Mouse (Mus musculus) neural tube, embryonic 14.5 days (tissue): Measurements from ENCODE around the gene Aco1. TPM values are rescaled to one million over a fixed set of nuclear protein-coding genes. Genes with fewer than 3 reads are reported as not detected.

ENCODE experiments used
- ATAC-seq: fragments of 200-750 bp; cut with Nextera tagmentation; 2 replicates; pipeline ENCODE4 v1.8.0; 2017; ENCODE audit warnings: low read depth, mild to moderate bottlenecking, moderate TSS enrichment, moderate library complexity
- H3K27ac ChIP-seq: fragments of 300-500 bp; sonication (generic); 2 replicates; pipeline ENCODE4 v1.5.1; 2014; ENCODE audit warnings: low read depth, mild to moderate bottlenecking, control low read depth, low read length, moderate library complexity, mixed read lengths
- H3K27me3 ChIP-seq: fragments of 300-500 bp; sonication (generic); 2 replicates; pipeline ENCODE4 v1.6.1; 2014; ENCODE audit warnings: low read length; ENCODE audit not compliant: control insufficient read depth, insufficient read depth
- H3K36me3 ChIP-seq: fragments of 300-500 bp; sonication (generic); 2 replicates; pipeline ENCODE4 v1.6.1; 2014; ENCODE audit warnings: low read length, mixed read lengths; ENCODE audit not compliant: control insufficient read depth, insufficient read depth
- H3K4me1 ChIP-seq: fragments of 300-500 bp; sonication (generic); 2 replicates; pipeline ENCODE4 v1.6.1; 2014; ENCODE audit warnings: low read length; ENCODE audit not compliant: control insufficient read depth, insufficient read depth
- H3K4me2 ChIP-seq: fragments of 300-500 bp; sonication (generic); 2 replicates; pipeline ENCODE4 v1.6.1; 2014; ENCODE audit warnings: mild to moderate bottlenecking, low read depth, low read length, control low read depth
- H3K4me3 ChIP-seq: fragments of 300-500 bp; sonication (generic); 2 replicates; pipeline ENCODE4 v1.5.1; 2014; ENCODE audit warnings: low read depth, low read length, control low read depth, mixed read lengths
- H3K9ac ChIP-seq: fragments of 300-500 bp; sonication (generic); replicated peaks from 2 replicates; pipeline ENCODE4 v1.6.1; 2014; ENCODE audit warnings: low read depth, mild to moderate bottlenecking, control low read depth, low read length, mixed read lengths
- H3K9me3 ChIP-seq: fragments of 300-500 bp; sonication (generic); 2 replicates; pipeline ENCODE4 v1.6.1; 2016; ENCODE audit warnings: low read length; ENCODE audit not compliant: control insufficient read depth
- WGBS: fragments of 180-500 bp; shearing (Covaris S2); extraction: QIAGEN DNeasy Blood & Tissue Kit; methylation state at CpG from one replicate; pipeline ENCODE4 v1.1.7; 2014; 5-methylcytosine and 5-hydroxymethylcytosine counted together
- polyA plus RNA-seq: library from polyadenylated mRNA; unstranded; fragments of >200 nt; fragmentation: Nextera tagmentation; extraction: Ambion mirVana; gene quantifications from 2 replicates; pipeline ENCODE4 v1.2.1, GENCODE M21; 2014

Gene Aco1
- polyA plus RNA-seq, 1 experiment from 2014 or later: 41.8 TPM

DNA sequence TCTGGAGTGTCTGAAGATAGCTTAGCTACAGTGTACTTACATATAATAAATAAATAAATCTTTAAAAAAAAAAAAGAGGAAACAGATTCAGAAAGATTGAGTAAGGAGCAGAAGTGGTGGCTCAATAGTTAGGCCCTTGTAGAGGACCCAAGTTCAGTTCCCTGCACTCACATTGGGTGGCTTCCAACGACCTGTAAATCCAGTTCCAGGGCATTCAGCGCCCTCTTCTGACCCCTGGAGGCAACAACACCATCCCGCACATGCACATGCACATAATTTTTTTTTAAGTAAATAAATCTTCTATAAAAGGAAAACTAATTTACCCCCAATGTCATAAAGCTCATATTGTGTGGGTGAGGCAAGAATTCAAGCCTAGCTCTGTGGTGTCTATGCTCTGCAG lies 75.0 kb downstream of the Aco1 start:
- Histone ChIP-seq H3K9me3 (no peaks in the 10 kb centered on the region), H3K36me3 (no peaks in the 10 kb centered on the region), H3K9ac (no peak overlapping the region), H3K27me3 (no peaks in the 10 kb centered on the region), H3K4me2 (no peak overlapping the region), H3K27ac (no peak overlapping the region), H3K4me3 (no peak overlapping the region), H3K4me1 (no peaks in the 10 kb centered on the region)
- no peak for ATAC-seq
- WGBS: 60% methylated on average over 3 of the region's 3 CpGs

DNA sequence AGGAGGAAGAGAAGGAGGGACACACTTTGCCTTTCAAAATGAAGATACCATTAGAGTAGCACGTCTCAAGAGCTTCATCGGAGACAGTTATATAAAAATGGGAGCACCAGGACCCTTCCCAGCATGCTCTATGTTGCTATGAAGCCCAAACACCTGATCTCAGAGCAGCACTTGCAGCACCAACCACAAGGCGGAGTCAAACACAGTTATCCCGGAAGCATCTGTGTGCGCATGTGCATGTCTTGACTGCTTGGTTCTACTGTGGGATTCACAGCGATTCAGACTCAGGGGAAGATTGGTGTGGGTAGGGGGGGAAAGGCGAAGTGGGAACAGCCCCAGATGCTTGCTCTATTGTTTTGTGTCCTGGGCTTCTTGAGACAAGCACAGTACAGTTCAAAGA lies 75.5 kb downstream of the Aco1 start:
- Histone ChIP-seq H3K27me3 (no peaks in the 10 kb centered on the region), H3K36me3 (no peaks in the 10 kb centered on the region), H3K4me3 (no peak overlapping the region), H3K9me3 (no peaks in the 10 kb centered on the region), H3K4me2 (no peak overlapping the region), H3K4me1 (no peaks in the 10 kb centered on the region), H3K27ac (no peak overlapping the region), H3K9ac (no peak overlapping the region)
- WGBS: 74% methylated on average over 7 of the region's 7 CpGs
- ATAC-seq: 0 out of 2 replicates have a peak, but pooled peaks have one; percentile 49

DNA sequence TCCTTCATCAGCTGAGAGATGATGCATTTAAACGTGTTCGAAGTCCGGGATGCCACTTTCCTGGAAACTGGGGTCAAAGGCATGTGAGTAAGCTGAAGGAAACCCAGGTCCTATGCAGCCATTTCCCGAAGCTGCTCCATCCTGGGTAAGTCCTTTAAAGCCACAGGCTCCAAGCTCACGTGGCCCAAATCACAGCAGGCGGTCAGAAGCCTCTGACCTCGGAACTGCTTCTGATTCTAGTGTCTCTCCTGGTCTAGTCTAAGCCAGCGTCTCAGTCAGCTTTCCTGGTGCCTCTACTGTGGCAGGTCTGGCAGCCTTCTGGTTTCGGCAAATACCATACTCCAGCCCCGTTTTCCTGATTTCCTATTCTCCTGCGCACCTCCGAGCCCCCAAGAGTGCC lies 77.6 kb downstream of the Aco1 start:
- H3K27ac ChIP-seq: no peak overlapping the region
- no peak overlapping the region for H3K9ac ChIP-seq
- no peaks in the 10 kb centered on the region for H3K36me3 ChIP-seq
- H3K4me2 ChIP-seq: peak overlapping the region; percentile 0; the same call in 1 of the 2 replicates
- no peaks in the 10 kb centered on the region for H3K27me3 ChIP-seq
- ATAC-seq: no peak
- no peaks in the 10 kb centered on the region for H3K4me1 ChIP-seq
- 21% methylated on average over 12 of the region's 12 CpGs for WGBS
- no peak overlapping the region for H3K4me3 ChIP-seq
- H3K9me3 ChIP-seq: no peaks in the 10 kb centered on the region

DNA sequence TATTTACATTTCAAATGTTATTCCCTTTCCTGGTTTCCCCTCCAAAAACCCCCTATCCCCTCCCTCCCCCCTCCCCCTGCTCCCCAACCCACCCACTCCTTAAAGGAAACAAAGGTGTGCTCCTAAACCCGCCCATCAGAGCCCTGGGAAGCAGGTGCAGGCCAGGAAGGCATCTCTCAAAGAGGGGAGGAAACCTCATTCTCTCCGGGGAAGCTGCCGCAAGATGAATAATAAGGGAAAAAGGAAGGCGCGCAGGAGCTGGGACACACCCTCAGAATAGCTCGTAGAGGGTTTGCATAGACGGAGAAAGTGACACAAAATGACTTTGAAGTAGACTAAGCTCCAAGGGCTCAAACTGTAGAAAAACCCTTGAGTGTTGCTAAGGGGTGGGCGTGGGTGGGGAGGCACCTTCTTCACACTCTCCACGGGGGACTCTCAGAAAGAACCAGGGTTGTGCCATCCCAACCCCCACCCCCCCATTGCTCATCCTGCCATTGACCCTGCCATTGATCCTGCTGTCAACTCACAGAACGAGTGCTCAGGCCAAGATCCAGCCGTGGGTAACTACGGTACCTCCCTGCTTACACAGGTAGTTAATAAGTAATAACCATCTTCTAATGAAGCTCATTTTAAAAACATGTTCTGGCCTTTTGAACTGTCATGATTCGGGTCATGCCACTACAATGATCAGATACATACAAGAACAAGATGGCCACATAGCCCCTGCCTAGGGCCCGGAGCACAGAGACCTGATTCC lies 78.3 kb downstream of the Aco1 start:
- Histone ChIP-seq H3K27me3 (no peaks in the 10 kb centered on the region), H3K36me3 (no peaks in the 10 kb centered on the region), H3K4me3 (no peak overlapping the region), H3K9ac (no peak overlapping the region), H3K4me2 (no peak overlapping the region), H3K4me1 (no peaks in the 10 kb centered on the region), H3K9me3 (no peaks in the 10 kb centered on the region), H3K27ac (no peak overlapping the region)
- 34% methylated on average over 14 of the region's 14 CpGs for WGBS
- ATAC-seq: no peak

DNA sequence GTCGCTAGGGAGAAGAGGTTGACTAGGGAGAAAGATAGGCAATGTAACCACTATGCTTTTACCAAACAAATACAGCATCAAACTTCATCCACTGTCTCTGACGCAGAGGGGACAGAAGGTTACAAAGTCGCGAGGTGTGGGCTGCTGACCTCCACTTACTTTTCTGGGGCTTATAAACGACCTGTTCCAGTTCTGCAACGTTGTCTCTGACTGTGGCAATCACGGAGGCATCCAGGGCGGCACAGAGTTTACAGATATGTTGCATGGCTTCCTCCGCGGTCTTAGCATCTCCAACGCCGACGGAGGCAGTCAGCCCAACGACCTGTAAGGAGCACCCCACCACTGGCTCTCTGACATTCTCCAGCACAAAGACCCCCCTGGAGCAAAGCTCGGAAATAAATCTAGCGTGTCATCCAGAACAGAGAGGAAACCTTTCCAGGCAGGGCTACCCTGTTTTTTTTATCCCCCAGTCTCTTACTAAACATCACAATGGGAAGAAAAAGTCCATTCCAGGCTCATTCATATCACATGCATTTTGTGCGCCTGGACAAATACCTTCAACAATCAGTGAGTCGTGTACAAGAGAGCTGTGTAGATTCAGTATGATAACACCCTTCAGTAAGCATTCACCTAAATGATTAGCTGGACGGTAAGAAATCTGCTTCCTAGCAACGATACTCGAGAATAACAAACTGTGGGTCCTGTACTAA lies 79.2 kb downstream of the Aco1 start:
- no peak; the same call in 1 of the 2 replicates for ATAC-seq
- Histone ChIP-seq H3K27me3 (no peaks in the 10 kb centered on the region), H3K4me1 (no peaks in the 10 kb centered on the region), H3K36me3 (no peaks in the 10 kb centered on the region), H3K9me3 (no peaks in the 10 kb centered on the region), H3K9ac (no peak overlapping the region), H3K4me3 (no peak overlapping the region), H3K27ac (no peak overlapping the region), H3K4me2 (peak overlapping the region; percentile 3; the same call in 1 of the 2 replicates)
- WGBS: 32% methylated on average over 21 of the region's 21 CpGs

DNA sequence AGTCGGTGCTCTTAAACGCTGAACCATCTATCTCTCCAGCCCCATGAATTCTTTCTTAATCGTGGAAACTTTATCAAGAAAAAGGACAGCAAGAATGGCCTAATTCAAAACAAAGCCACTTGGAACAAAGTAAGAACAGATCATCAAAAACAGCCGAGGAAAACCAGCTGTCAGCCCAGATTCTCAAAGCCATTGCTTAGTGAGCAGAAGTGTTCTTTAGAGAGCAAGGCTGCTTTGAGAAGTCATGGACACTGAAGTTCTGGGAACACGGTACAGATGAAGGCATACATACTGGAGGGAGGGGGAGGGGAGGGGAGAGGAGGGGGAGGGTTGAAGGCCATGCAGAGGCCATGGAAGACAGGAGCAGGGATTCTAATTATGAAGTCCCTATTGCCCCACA lies 83.2 kb downstream of the Aco1 start:
- WGBS: 84% methylated on average over 5 of the region's 5 CpGs
- no peak overlapping the region for H3K27ac ChIP-seq
- no peak overlapping the region for H3K4me2 ChIP-seq
- no peaks in the 10 kb centered on the region for H3K9me3 ChIP-seq
- no peak for ATAC-seq
- no peaks in the 10 kb centered on the region for H3K4me1 ChIP-seq
- no peak overlapping the region for H3K9ac ChIP-seq
- H3K27me3 ChIP-seq: no peaks in the 10 kb centered on the region
- no peaks in the 10 kb centered on the region for H3K36me3 ChIP-seq
- no peak overlapping the region for H3K4me3 ChIP-seq

DNA sequence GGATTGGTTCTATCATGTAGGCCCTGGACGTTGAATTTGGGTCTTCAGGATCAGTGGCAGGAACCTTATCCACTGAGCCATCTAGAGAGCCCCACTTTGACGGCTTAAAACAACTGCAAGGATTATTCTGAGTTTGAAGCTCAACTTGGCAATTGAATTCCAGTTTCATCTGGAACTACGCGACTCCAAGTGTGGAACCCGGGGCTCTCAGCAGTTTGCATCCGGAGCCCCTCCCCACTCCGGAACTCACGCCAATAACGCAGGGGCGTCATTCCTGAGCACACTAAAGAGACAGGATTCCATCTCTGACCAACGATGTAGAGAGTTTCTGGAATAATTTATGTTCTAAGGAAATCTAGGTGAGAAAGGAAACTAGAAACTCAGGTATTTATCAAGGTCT lies 84.2 kb downstream of the Aco1 start:
- Histone ChIP-seq H3K4me2 (no peak overlapping the region), H3K27ac (no peak overlapping the region), H3K9me3 (no peaks in the 10 kb centered on the region), H3K36me3 (no peaks in the 10 kb centered on the region), H3K4me1 (no peaks in the 10 kb centered on the region), H3K27me3 (no peaks in the 10 kb centered on the region), H3K9ac (no peak overlapping the region), H3K4me3 (no peak overlapping the region)
- 91% methylated on average over 11 of the region's 11 CpGs for WGBS
- no peak for ATAC-seq

DNA sequence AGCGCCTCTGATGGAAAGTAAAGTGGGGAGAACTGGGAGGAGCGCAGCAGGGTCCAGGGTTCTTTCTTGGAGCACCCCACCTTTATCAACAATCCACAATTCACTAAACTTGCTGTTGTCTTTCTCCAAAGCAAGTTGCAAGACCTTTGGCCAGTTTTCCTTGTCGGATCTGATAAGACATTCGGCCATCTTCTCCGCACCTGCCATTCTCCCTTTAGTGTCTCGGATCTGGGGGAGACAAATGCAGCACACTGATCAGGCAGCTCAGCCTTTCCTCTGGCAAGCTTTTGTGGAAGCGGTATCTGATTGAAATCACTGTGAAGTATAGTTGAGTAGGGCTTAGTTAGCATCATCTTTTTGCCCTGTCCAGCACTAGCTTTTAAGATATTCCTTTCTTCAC lies 85.0 kb downstream of the Aco1 start:
- H3K36me3 ChIP-seq: no peaks in the 10 kb centered on the region
- H3K4me3 ChIP-seq: no peak overlapping the region
- no peaks in the 10 kb centered on the region for H3K27me3 ChIP-seq
- 92% methylated on average over 7 of the region's 7 CpGs for WGBS
- no peak for ATAC-seq
- H3K4me2 ChIP-seq: no peak overlapping the region
- H3K9me3 ChIP-seq: no peaks in the 10 kb centered on the region
- H3K27ac ChIP-seq: no peak overlapping the region
- H3K9ac ChIP-seq: no peak overlapping the region
- no peaks in the 10 kb centered on the region for H3K4me1 ChIP-seq

DNA sequence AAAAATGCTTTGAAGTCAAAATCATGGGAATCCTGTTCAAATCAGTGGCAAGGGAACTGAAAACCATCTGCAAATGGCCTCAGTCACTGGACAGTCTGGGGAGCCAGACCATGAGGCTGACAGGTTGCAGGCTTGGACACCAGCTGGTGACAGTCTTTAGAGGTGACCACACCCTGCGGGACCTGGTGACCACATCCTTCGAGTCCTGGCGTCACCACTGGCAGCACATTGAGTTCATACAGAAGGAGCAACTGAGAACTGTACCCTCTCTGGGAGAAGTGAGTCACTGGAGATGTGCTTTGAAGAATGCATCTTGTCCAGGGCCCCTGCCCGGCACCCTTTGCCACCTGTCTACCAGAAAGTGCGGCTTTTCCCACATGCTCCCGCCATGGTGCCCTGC lies 86.8 kb downstream of the Aco1 start:
- no peak overlapping the region for H3K27ac ChIP-seq
- 97% methylated on average over 6 of the region's 6 CpGs for WGBS
- H3K27me3 ChIP-seq: no peaks in the 10 kb centered on the region
- ATAC-seq: no peak
- no peak overlapping the region for H3K4me2 ChIP-seq
- H3K9ac ChIP-seq: no peak overlapping the region
- H3K36me3 ChIP-seq: no peaks in the 10 kb centered on the region
- no peaks in the 10 kb centered on the region for H3K9me3 ChIP-seq
- H3K4me1 ChIP-seq: no peaks in the 10 kb centered on the region
- no peak overlapping the region for H3K4me3 ChIP-seq
